Mouse (Mus musculus) left cerebral cortex, postnatal 10 days (tissue): ENCODE measurements around the gene Galntl6. TPM values are rescaled to one million over a fixed set of nuclear protein-coding genes. Genes with fewer than 3 reads are reported as not detected.
"Not testable (repeated sequence)": the region's sequence is repeated elsewhere in the genome, so short reads cannot be mapped to it uniquely, and the experiment has no call there.

ENCODE experiments used
- DNase-seq, 2 experiments: peaks; one replicate each; pipeline ENCODE4 v3.0.0; 2021 to 2022; ENCODE audit warnings: low spot score in 2 of 2, mixed read lengths in 1 of 2; ENCODE audit errors: extremely low spot score in 1 of 2
- intact Hi-C: fragments of 180-260 bp; cut with DNase I; formaldehyde crosslinking; loops from one replicate; pipeline ENCODE4 v1.15.1; 2025
- total RNA-seq, 2 experiments: library from RNA; stranded (reverse); gene quantifications; 2 replicates each; pipeline ENCODE4 v1.2.3; 2021

The Galntl6 gene
- total RNA-seq, 2 experiments from 2014 or later = 47.6 to 48.8 TPM

DNA sequence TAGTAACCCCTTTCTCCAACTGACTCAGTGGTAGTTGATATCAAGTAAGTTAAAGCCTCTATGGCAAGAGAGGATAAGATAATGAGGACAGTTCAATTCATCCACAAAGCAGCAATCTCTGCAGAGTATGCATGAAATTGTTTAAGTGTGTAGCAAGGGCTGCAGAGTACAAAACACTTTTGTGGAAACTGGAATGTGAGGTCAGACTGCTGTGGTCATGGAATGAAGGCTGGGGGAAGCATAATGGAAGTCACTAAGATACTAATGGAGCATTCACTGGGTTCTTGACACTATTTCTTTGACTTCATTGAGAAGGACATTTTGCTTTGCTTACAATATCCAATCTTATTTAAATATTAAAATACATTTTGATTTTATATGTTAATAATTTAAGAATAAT lies 252.4 kb downstream of the Galntl6 start:
- intact Hi-C loops = loop anchor here (10.0 kb wide), 1 partner anchor 1785 kb away; no protein-coding TSS in a partner anchor
- no peak for DNase-seq

- peak in 1 of 2 experiments; percentile 4 for DNase-seq
- intact Hi-C loops = no loop called here
These were observed 256.8 kb downstream of the Galntl6 start for GRCm38 (mm10) chr8:58655631-58656030.

DNA sequence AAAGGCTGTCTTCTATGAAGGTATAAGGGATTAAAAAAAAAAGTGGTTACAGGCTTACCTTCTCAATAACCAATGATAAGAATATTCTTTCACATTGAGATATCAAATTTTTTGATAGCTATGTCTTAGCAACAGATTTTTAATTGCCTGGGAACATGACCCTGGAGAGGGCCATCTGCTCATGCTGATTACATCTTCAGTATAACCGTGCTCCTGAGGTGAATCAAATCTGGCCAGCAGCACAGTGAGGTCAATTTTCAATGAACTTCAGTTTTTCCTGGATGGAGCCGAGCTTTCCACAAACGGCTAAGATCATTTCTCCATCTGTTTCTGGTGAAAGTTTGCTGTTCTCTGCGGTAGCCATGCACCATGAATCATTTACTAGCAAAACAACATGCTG lies 306.0 kb downstream of the Galntl6 start:
- intact Hi-C loops = no loop called here
- no peak for DNase-seq

GRCm38 (mm10) chr8:58604751-58605150 lies 307.7 kb downstream of the Galntl6 start:
- intact Hi-C loops = no loop called here
- DNase-seq = no peak

DNA sequence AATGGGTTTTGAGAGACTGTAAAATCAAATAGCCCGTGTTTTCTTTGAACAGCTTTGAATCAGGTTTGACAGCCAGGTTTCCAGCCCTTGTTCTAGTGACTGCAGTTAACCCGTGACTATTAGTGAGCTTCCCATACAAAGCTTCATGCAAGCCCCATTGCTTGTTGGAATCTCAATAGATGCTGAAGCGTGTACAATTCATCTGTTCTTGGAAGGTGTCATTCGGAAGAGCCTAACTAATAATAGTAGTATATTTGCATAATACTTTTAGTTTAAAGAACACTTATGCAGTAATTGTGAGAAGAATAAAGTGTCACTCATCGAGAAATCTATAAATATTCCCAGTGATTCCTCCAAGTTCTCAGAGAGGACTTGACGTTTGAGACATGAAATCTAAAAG lies 314.6 kb downstream of the Galntl6 start:
- intact Hi-C loops = no loop called here
- DNase-seq = no peak

DNA sequence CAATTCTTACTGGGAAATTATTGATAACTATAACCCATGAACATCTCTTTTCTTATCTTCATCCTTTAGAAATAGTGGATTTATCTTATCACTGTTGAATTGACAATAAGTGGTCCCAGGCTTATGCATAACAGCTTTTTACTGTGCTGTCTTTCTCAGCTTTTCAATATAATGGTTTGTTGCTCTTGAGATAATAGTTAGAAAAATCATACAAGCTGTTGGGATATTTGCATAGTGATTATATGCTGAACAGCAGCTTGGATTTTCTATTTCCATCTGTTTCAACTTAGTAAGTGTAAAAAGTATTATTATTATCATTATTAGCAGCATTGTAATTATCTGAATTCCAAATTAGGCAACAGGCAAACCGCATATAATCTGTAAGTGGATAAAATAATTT lies 337.1 kb downstream of the Galntl6 start:
- intact Hi-C loops = no loop called here
- DNase-seq = no peak

DNA sequence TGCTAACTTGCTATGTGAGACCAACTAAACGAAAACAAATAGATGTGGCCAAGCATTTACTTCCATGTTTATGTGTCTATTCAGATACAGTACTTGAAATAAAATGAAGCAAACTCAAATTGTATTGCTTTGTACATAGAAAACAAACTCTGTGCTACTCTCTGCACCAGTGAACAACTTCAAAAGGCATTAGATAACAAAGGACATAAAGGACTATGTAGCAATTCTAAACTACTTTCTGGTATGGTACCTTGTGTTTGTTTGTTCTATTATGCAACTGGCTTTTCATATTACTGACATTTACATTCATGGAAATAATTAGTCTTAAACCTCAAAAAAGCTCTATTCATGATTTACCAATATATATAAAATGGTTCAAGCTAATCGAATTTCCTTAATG lies 344.4 kb downstream of the Galntl6 start:
- no peak for DNase-seq
- intact Hi-C loops = loop anchor here (5.0 kb wide), 1 partner anchor 1899 kb away; no protein-coding TSS in a partner anchor

DNA sequence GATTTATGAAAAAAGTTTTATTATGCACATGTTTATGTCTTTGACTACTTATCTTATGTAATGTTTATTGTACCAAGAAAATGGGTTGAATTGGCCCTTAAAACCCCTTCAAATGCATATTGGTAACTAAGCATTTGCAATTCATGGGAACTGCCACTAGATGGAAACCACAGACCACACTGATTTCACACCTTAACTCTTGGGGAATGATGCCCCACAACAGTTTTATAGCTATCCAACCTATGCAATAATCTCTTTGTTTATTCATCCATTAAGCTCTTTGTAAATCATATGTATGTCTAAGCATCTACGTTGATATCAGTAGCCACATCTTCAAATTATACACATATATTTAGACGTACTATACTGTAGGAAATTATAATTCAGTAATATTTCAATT lies 346.3 kb downstream of the Galntl6 start:
- intact Hi-C loops = loop anchor here (5.0 kb wide), 1 partner anchor 1901 kb away; no protein-coding TSS in a partner anchor
- DNase-seq = peak in 1 of 2 experiments; percentile 4

- intact Hi-C loops = no loop called here
- DNase-seq = no peak
These were observed 376.7 kb downstream of the Galntl6 start for GRCm38 (mm10) chr8:58535781-58536180.

DNA sequence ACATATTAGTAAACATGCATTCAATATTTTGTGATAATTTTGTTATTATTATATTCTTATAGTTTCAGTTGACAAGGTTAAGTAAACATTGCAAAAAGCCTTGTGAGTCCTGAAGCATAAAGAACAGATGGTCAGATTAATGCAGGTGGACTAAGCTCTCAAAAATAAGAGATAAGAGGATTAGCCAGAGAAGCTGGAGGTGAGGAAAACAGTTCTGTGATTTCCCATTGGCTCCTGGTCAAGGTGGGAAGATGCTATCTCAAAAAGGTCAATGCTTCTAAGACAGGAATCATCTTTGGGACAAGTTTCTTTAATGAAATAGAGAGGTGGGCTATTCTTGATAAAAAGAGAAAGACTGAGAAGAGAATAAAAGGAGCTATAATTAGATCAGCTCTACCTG lies 377.8 kb downstream of the Galntl6 start:
- intact Hi-C loops = no loop called here
- no peak for DNase-seq

DNA sequence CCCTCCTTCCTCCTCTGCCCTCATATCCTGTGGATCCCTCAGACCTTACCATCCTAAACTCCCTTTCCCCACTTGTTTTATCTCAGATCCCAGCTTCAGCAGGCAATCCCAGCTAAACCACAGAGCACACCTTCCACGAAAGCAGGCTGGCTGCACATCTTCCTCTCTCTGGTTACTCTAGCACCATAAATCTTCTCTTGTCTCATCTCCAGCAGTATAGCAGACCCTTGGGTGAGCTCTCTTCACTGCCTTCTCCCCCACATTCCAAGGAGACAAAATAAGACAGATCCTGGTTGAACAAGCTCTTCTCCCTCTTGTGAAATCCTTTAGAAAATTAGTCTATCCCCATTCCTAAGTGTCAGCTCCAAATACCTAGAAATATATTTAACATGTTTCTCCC lies 389.0 kb downstream of the Galntl6 start:
- no peak for DNase-seq
- intact Hi-C loops = no loop called here

DNA sequence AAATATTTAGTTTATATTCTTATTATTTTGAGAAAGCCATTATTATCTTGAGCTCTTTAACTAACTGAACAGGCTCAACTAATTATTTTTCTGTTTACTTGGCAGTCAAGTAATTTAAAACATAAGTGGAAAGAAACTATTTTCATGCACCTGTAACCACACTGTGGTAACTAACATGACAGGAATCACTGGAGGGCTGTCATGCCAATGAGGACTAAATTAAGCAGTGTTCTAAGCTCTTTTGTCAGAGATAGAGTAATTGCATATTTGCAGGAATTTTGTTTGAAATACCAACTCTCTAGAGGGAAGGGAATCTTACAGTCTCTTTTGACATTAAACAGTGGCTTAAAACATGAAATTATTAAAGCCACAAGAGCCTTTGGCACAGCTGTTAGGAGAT lies 390.5 kb downstream of the Galntl6 start:
- DNase-seq = no peak
- intact Hi-C loops = no loop called here

- intact Hi-C loops = no loop called here
- DNase-seq = no peak
These were observed 401.9 kb downstream of the Galntl6 start for GRCm38 (mm10) chr8:58510516-58510915.

DNA sequence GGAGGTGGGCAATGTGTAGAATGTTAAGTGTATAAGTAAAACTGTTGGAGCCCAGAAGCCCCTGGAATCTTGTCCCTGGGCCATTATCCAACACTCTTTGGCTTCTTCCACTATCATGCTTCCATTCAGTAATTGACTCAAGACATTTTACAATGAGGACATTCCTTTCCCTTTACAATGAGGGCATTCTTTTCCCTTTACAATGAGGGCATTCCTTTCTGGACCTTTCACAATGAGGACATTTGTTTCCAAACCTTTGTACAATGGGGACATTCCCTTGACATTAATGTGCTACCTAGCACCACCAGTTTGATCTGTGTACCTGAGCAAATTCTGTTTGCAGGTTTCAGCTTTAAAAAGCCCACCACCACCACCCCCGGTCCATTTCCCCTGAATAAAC lies 403.4 kb downstream of the Galntl6 start:
- DNase-seq = no peak
- intact Hi-C loops = no loop called here

GRCm38 (mm10) chr8:58487099-58487498 lies 425.3 kb downstream of the Galntl6 start:
- no peak for DNase-seq
- intact Hi-C loops = no loop called here

DNA sequence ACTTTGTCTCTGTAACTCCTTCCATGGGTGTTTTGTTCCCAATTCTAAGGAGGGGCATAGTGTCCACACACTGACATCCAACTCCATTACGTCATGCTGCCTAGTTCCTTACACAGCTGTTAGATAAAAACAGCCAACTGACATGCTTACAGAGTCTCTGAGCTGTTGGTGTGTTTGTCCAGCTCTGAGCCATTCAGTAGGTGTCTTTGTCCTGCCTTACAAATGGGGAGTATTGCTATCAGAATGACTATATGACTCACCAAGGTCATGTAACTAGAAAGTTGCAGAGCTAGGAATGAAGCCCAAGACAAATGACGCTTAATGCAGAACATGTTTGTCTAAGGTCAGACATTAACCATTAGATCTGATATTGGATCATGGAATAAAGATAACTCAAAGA lies 449.1 kb downstream of the Galntl6 start:
- intact Hi-C loops, DNase-seq: not testable (repeated sequence)

- DNase-seq = no peak
- intact Hi-C loops = no loop called here
These were observed 469.7 kb downstream of the Galntl6 start for GRCm38 (mm10) chr8:58442696-58443095.

- intact Hi-C loops = no loop called here
- DNase-seq = no peak
These were observed 494.0 kb downstream of the Galntl6 start for GRCm38 (mm10) chr8:58418481-58418880.

DNA sequence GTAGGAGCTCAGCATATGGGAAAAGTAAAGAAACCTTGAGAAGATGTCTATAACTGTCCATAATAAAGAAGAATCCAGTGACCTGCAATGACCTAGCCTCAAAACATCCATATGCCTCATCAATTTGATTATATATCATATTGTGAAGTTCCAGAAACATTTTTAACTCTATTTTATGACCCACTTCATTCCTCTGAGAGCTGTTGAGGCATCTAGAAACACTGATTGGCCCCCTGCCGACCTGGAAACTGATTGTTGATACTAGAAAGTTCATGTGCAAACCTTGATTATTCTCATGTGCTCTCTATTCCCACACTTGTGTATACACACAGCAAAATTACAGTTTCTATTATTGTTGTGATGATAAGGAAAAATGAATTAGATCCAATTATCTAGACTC lies 494.9 kb downstream of the Galntl6 start:
- no peak for DNase-seq
- intact Hi-C loops = no loop called here

DNA sequence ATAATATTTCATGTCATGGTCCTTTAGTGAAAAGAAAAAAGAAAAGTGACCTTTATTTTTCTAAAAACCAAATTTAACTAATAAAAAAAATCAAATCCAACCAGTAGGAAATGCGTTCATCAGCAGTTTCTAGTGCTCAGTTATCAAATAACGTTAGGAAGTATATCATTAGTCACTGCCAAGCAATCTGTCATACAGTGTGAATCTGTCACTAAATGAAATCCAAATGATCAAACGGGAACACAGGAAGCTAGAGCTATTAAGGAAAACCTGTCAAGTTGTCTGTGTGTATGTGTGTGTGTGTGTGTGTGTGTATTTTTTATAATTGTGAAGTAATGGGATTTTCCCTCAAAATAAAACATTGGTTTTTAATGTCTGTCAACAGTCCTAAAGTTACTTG lies 515.9 kb downstream of the Galntl6 start:
- DNase-seq = no peak
- intact Hi-C loops = no loop called here

DNA sequence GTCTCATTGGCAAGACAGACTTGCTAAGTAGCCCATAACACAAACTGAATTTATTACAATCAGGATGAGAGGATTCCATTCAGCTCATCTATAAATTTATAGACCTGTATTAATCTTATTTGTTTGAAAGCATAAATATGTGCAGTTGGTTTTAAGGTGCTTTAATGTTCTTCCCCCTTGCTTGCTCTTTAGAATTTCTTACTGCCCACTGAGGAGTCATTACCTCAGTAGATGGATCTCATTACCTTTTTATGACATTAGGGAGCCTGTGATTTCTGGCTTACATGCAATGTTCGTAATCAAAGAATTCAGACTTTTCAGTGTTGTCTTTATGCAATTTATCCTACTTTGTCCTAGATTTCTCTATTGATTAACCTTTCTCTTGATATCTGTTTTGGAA lies 516.6 kb downstream of the Galntl6 start:
- intact Hi-C loops = no loop called here
- DNase-seq = no peak

GRCm38 (mm10) chr8:58372389-58372788 lies 540.1 kb downstream of the Galntl6 start:
- no peak for DNase-seq
- intact Hi-C loops = no loop called here
